Mouse (Mus musculus): ENCODE data around the gene 4931409K22Rik.

Gene 4931409K22Rik

GRCm38 (mm10) chr5:24540387-24541143 lies 16.0 kb downstream of the 4931409K22Rik start, which contains the start of gene Asb10:
Gene Asb10, minus strand, starts transcription at chr5:24540978.
- ATAC-seq (ENCODE audit: low TSS enrichment): no peak

GRCm38 (mm10) chr5:24539571-24540296 lies 16.9 kb downstream of the 4931409K22Rik start:
- no peak for ATAC-seq (ENCODE audit: low TSS enrichment)

- no peak for ATAC-seq (ENCODE audit: low TSS enrichment)
Observed at GRCm38 (mm10) chr5:24537618-24538017, 19.0 kb downstream of the 4931409K22Rik start.

- ATAC-seq (ENCODE audit: low TSS enrichment): no peak
Observed at GRCm38 (mm10) chr5:24536511-24536910, 20.1 kb downstream of the 4931409K22Rik start.

GRCm38 (mm10) chr5:24535731-24536130 lies 20.9 kb downstream of the 4931409K22Rik start:
- no peak for ATAC-seq (ENCODE audit: low TSS enrichment)

GRCm38 (mm10) chr5:24534292-24534691 lies 22.3 kb downstream of the 4931409K22Rik start:
- no peak for ATAC-seq (ENCODE audit: low TSS enrichment)

- no peak for ATAC-seq (ENCODE audit: low TSS enrichment)
Observed at GRCm38 (mm10) chr5:24533391-24533790, 23.2 kb downstream of the 4931409K22Rik start.

- ATAC-seq (ENCODE audit: low TSS enrichment): peak; percentile 85
Observed at GRCm38 (mm10) chr5:24530042-24530689, 26.4 kb downstream of the 4931409K22Rik start.

GRCm38 (mm10) chr5:24527780-24528179 lies 28.8 kb downstream of the 4931409K22Rik start:
- no peak for ATAC-seq (ENCODE audit: low TSS enrichment)

GRCm38 (mm10) chr5:24526889-24527230 lies 29.7 kb downstream of the 4931409K22Rik start, which contains the start of gene Gbx1:
Gene Gbx1, minus strand, starts transcription at chr5:24527202.
- ATAC-seq (ENCODE audit: low TSS enrichment): no peak

GRCm38 (mm10) chr5:24526190-24526888 lies 30.3 kb downstream of the 4931409K22Rik start:
- no peak for ATAC-seq (ENCODE audit: low TSS enrichment)

GRCm38 (mm10) chr5:24525360-24526189 lies 31.0 kb downstream of the 4931409K22Rik start:
- ATAC-seq (ENCODE audit: low TSS enrichment): no peak; the same call in 1 of the 2 replicates

- ATAC-seq (ENCODE audit: low TSS enrichment): no peak
Observed at GRCm38 (mm10) chr5:24524522-24524921, 32.1 kb downstream of the 4931409K22Rik start.

- ATAC-seq (ENCODE audit: low TSS enrichment): no peak
Observed at GRCm38 (mm10) chr5:24523806-24524205, 32.8 kb downstream of the 4931409K22Rik start.

- ATAC-seq (ENCODE audit: low TSS enrichment): no peak
Observed at GRCm38 (mm10) chr5:24521366-24521765, 35.2 kb downstream of the 4931409K22Rik start.

- ATAC-seq (ENCODE audit: low TSS enrichment): no peak
Observed at GRCm38 (mm10) chr5:24512271-24512670, 44.3 kb downstream of the 4931409K22Rik start.

- peak; percentile 65 for ATAC-seq (ENCODE audit: low TSS enrichment)
Observed at GRCm38 (mm10) chr5:24510635-24511034, 46.0 kb downstream of the 4931409K22Rik start.

- ATAC-seq (ENCODE audit: low TSS enrichment): no peak
Observed at GRCm38 (mm10) chr5:24508406-24508805, 48.2 kb downstream of the 4931409K22Rik start.

- no peak for ATAC-seq (ENCODE audit: low TSS enrichment)
Observed at GRCm38 (mm10) chr5:24505513-24505912, 51.1 kb downstream of the 4931409K22Rik start.

- ATAC-seq (ENCODE audit: low TSS enrichment): no peak
Observed at GRCm38 (mm10) chr5:24502786-24503185, 53.8 kb downstream of the 4931409K22Rik start.

- ATAC-seq (ENCODE audit: low TSS enrichment): no peak
Observed at GRCm38 (mm10) chr5:24500851-24501250, 55.8 kb downstream of the 4931409K22Rik start.

Measured in frontal cortex, adult (tissue).